Mouse (Mus musculus) ES-E14 (cell line): ENCODE measurements around the gene Vps8.

ENCODE experiments used
- CHD2 ChIP-seq: IDR thresholded peaks from 2 replicates; pipeline ENCODE4 v1.6.1; 2014; ENCODE audit warnings: mild to moderate bottlenecking, low read depth, low read length, inconsistent platforms
- HCFC1 ChIP-seq: IDR thresholded peaks from 2 replicates; pipeline ENCODE4 v1.6.1; 2012; ENCODE audit warnings: low read length, inconsistent platforms, borderline replicate concordance; ENCODE audit not compliant: insufficient read depth
- MAFK ChIP-seq: IDR thresholded peaks from 2 replicates; pipeline ENCODE4 v1.6.1; 2014; ENCODE audit warnings: mild to moderate bottlenecking, low read depth, low read length, inconsistent platforms; ENCODE audit not compliant: insufficient read depth
- ZC3H11A ChIP-seq: IDR thresholded peaks from 2 replicates; pipeline ENCODE4 v1.6.1; 2012; ENCODE audit warnings: low read depth, mild to moderate bottlenecking, inconsistent platforms, low read length, borderline replicate concordance

DNA sequence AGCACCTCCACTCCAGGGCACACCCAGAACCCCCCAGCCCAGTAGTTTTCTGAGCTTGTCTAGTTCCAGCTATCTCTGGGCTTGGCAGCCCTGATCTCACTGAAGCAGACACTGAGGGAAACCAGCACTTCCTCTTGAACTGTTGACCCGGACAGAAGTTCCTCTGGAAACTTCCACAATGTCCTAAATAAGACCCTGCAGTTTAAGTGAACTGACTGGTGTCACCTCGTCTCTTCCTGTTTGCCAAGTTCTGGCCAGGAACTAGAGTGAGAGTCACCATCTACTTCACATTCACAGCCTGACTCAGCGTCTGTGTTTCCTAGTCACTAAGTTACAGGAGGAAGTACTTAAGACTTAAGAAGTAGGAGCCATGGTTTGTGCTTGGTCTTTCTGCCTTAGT lies 219.0 kb downstream of the Vps8 start:
- no peak for TF ChIP-seq MAFK
- TF ChIP-seq HCFC1: no peak
- TF ChIP-seq ZC3H11A: no peak
- no peak for TF ChIP-seq CHD2
